ENCODE assay signal across 27 mouse cellular contexts in the genomic region with DNA sequence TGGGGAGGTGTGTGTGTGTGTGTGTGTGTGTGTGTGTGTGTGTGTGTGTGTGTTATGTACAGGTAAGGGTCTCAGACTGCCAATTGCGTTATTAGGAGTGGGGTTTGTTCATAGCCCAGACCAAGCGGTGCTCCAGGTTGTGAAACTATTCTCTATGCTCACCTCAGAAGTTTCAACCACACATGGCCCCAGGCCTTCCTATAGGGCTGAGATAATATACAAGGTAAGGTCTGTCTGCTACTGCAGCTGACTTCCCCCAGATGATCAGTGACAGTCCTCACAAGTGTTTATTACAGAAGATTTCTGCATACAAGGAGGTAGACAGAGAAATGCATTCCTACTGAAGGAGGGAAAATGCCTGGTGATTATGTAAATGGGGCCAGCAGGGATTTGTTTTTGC. TPM values are rescaled to one million over a fixed set of nuclear protein-coding genes. Genes with fewer than 3 reads are reported as not detected.
DNase-seq lines count a peak whose midpoint lies in the region; ATAC-seq and TF ChIP-seq lines count a peak whose summit lies in the region.
"Had no signal": no experiment of that assay in that cellular context is flagged by ENCODE, and none has a peak within 500 bp of the region (broad histone marks: within the 10 kb centered on the region; RNA-seq: fewer than 3 reads in every experiment).

No protein-coding gene starts in this region.

- 0 out of 2 replicates have a peak, but pooled peaks cover 2% of the 10 kb centered on the region for H3K27me3 ChIP-seq in midbrain, embryonic 13.5 days
- H3K27me3 ChIP-seq in midbrain, postnatal 0 days (ENCODE audit: insufficient read depth, low read length) = no peaks in the 10 kb centered on the region
- no peaks in the 10 kb centered on the region for H3K27me3 ChIP-seq in forebrain, embryonic 14.5 days (replicated peaks; ENCODE audit: control insufficient read depth, insufficient read depth, low read length)
- no peaks in the 10 kb centered on the region for H3K27me3 ChIP-seq in hindbrain, embryonic 15.5 days
- no peaks in the 10 kb centered on the region for H3K27me3 ChIP-seq in neural tube, embryonic 15.5 days (replicated peaks)
- H3K27me3 ChIP-seq: heart, embryonic 12.5 days; intestine, embryonic 15.5 days; kidney, embryonic 15.5 days; limb, embryonic 12.5 days; liver, embryonic 12.5 days had no signal

- H3K9ac ChIP-seq in midbrain, embryonic 13.5 days (replicated peaks) = no peak overlapping the region
- H3K9ac ChIP-seq in midbrain, postnatal 0 days (replicated peaks; ENCODE audit: low read length, poor library complexity, severe bottlenecking) = no peak overlapping the region
- H3K9ac ChIP-seq in forebrain, embryonic 14.5 days (ENCODE audit: low read length) = no peak overlapping the region
- H3K9ac ChIP-seq in hindbrain, embryonic 15.5 days = no peak overlapping the region
- H3K9ac ChIP-seq in neural tube, embryonic 15.5 days (replicated peaks) = no peak overlapping the region
- H3K9ac ChIP-seq: heart, embryonic 12.5 days; intestine, embryonic 15.5 days; kidney, embryonic 15.5 days; limb, embryonic 12.5 days; liver, embryonic 12.5 days had no signal

- H3K27ac ChIP-seq in midbrain, embryonic 13.5 days = peak overlapping the region; percentile 15; the same call in 1 of the 2 replicates
- no peak overlapping the region for H3K27ac ChIP-seq in midbrain, postnatal 0 days (ENCODE audit: low read depth, low read length)
- peak overlapping the region; percentile 64 for H3K27ac ChIP-seq in forebrain, embryonic 14.5 days (ENCODE audit: low read depth, low read length)
- 0 out of 2 replicates have a peak overlapping the region, but pooled peaks have one; percentile 32 for H3K27ac ChIP-seq in hindbrain, embryonic 15.5 days (replicated peaks)
- H3K27ac ChIP-seq in neural tube, embryonic 15.5 days (replicated peaks) = peak overlapping the region; percentile 28; the same call in 1 of the 2 replicates
- H3K27ac ChIP-seq: gastrocnemius, adult 2 months; kidney, embryonic 15.5 days; left cerebral cortex, adult 2 months; limb, embryonic 12.5 days; liver, embryonic 12.5 days had no signal

- 90% methylated on average over 2 of the region's 2 CpGs for WGBS in midbrain, embryonic 13.5 days
- WGBS in midbrain, postnatal 0 days = 94% methylated on average over 2 of the region's 2 CpGs
- WGBS in forebrain, embryonic 14.5 days = 82% methylated on average over 2 of the region's 2 CpGs
- 83% methylated on average over 2 of the region's 2 CpGs for WGBS in hindbrain, embryonic 15.5 days
- WGBS in neural tube, embryonic 15.5 days = 73% methylated on average over 2 of the region's 2 CpGs

- H3K4me3 ChIP-seq in midbrain, embryonic 13.5 days (replicated peaks) = no peak overlapping the region
- no peak overlapping the region for H3K4me3 ChIP-seq in midbrain, postnatal 0 days (ENCODE audit: low read depth, low read length)
- no peak overlapping the region for H3K4me3 ChIP-seq in forebrain, embryonic 14.5 days (ENCODE audit: low read depth, low read length)
- no peak overlapping the region for H3K4me3 ChIP-seq in hindbrain, embryonic 15.5 days
- no peak overlapping the region for H3K4me3 ChIP-seq in neural tube, embryonic 15.5 days (replicated peaks)
- H3K4me3 ChIP-seq: gastrocnemius, adult 2 months; heart, embryonic 12.5 days; intestine, embryonic 15.5 days; kidney, embryonic 15.5 days; left cerebral cortex, adult 2 months; limb, embryonic 12.5 days; liver, embryonic 12.5 days had no signal

- H3K36me3 ChIP-seq in midbrain, embryonic 13.5 days = no peaks in the 10 kb centered on the region
- no peaks in the 10 kb centered on the region for H3K36me3 ChIP-seq in midbrain, postnatal 0 days (ENCODE audit: insufficient read depth, low read length)
- no peaks in the 10 kb centered on the region for H3K36me3 ChIP-seq in forebrain, embryonic 14.5 days (ENCODE audit: control insufficient read depth, insufficient read depth, low read length)
- H3K36me3 ChIP-seq in hindbrain, embryonic 15.5 days = no peaks in the 10 kb centered on the region
- no peaks in the 10 kb centered on the region for H3K36me3 ChIP-seq in neural tube, embryonic 15.5 days
- H3K36me3 ChIP-seq: heart, embryonic 12.5 days; intestine, embryonic 15.5 days; kidney, embryonic 15.5 days; limb, embryonic 12.5 days; liver, embryonic 12.5 days had no signal

- no peaks in the 10 kb centered on the region for H3K9me3 ChIP-seq in midbrain, embryonic 13.5 days
- no peaks in the 10 kb centered on the region for H3K9me3 ChIP-seq in midbrain, postnatal 0 days (ENCODE audit: low read length)
- no peaks in the 10 kb centered on the region for H3K9me3 ChIP-seq in forebrain, embryonic 14.5 days (replicated peaks; ENCODE audit: control insufficient read depth, low read length)
- H3K9me3 ChIP-seq in hindbrain, embryonic 15.5 days = no peaks in the 10 kb centered on the region
- H3K9me3 ChIP-seq in neural tube, embryonic 15.5 days (replicated peaks) = no peaks in the 10 kb centered on the region
- H3K9me3 ChIP-seq: heart, embryonic 12.5 days; intestine, embryonic 15.5 days; kidney, embryonic 15.5 days; limb, embryonic 12.5 days; liver, embryonic 12.5 days had no signal

- ATAC-seq in midbrain, embryonic 13.5 days = peak; percentile 38; the same call in 1 of the 2 replicates
- ATAC-seq in midbrain, postnatal 0 days (ENCODE audit: low FRiP score) = no peak
- peak; percentile 57 for ATAC-seq in forebrain, embryonic 14.5 days
- 0 out of 2 replicates have a peak, but pooled peaks have one; percentile 17 for ATAC-seq in hindbrain, embryonic 15.5 days (ENCODE audit: low FRiP score, low read depth)
- no peak for ATAC-seq in neural tube, embryonic 15.5 days (ENCODE audit: low FRiP score)
- ATAC-seq: liver, embryonic 12.5 days had no signal

- no peak for DNase-seq in midbrain, postnatal 0 days (ENCODE audit: low spot score)
- no peak for DNase-seq in forebrain, embryonic 14.5 days (ENCODE audit: low spot score)
- no peak for DNase-seq in thymus, postnatal 25 days
- no peak for DNase-seq in left cerebral cortex, adult 8-10 months (ENCODE audit: low spot score in 2 of 2)
- no peak for DNase-seq in right cerebral cortex, postnatal 4 days
- DNase-seq: adrenal gland, postnatal 36 days; cerebellum, adult 18-20 months; cerebellum, postnatal 25 days; gastrocnemius, adult 2 months; kidney, postnatal 4 days; layer of hippocampus, adult 9-11 months; lung, adult 2 months; lung, postnatal 4 days; spleen, adult 18-20 months; thymus, postnatal 36 days had no signal

- H3K4me1 ChIP-seq in midbrain, embryonic 13.5 days (replicated peaks) = peaks cover 6% of the 10 kb centered on the region
- no peaks in the 10 kb centered on the region for H3K4me1 ChIP-seq in midbrain, postnatal 0 days (ENCODE audit: insufficient read depth, low read length)
- H3K4me1 ChIP-seq in forebrain, embryonic 14.5 days (ENCODE audit: control insufficient read depth, insufficient read depth, low read length) = peaks cover 9% of the 10 kb centered on the region; the same call in 1 of the 2 replicates
- H3K4me1 ChIP-seq in hindbrain, embryonic 15.5 days (replicated peaks) = peaks cover 8% of the 10 kb centered on the region; the same call in 1 of the 2 replicates
- H3K4me1 ChIP-seq in neural tube, embryonic 15.5 days = peaks cover 19% of the 10 kb centered on the region
- H3K4me1 ChIP-seq: heart, embryonic 12.5 days; intestine, embryonic 15.5 days; kidney, embryonic 15.5 days had no signal

- TF ChIP-seq CTCF in midbrain, postnatal 0 days (IDR thresholded peaks at IDR 0.05) = no peak

- no peak overlapping the region for H3K4me2 ChIP-seq in midbrain, embryonic 13.5 days (replicated peaks)
- no peak overlapping the region for H3K4me2 ChIP-seq in midbrain, postnatal 0 days (ENCODE audit: low read depth, low read length, poor library complexity, severe bottlenecking)
- no peak overlapping the region for H3K4me2 ChIP-seq in forebrain, embryonic 14.5 days (ENCODE audit: low read length)
- no peak overlapping the region for H3K4me2 ChIP-seq in hindbrain, embryonic 15.5 days
- no peak overlapping the region for H3K4me2 ChIP-seq in neural tube, embryonic 15.5 days
- H3K4me2 ChIP-seq: heart, embryonic 12.5 days; intestine, embryonic 15.5 days; kidney, embryonic 15.5 days; limb, embryonic 12.5 days; liver, embryonic 12.5 days had no signal

RNA-seq across cellular contexts. Expression of gene Cpb2, which starts 23.2 kb away (rescaled TPM):
- 0.19 TPM in 1 of 2 replicates, not detected in the other for polyA plus RNA-seq in midbrain, embryonic 13.5 days (2015; fragmentation: Nextera tagmentation; extraction: Ambion mirVana)
- not detected in 2 replicates for total RNA-seq in midbrain, postnatal 0 days (2014; rRNA removed)
- 0.20 TPM in 1 of 2 replicates, not detected in the other for polyA plus RNA-seq in midbrain, postnatal 0 days (2015; fragmentation: Nextera tagmentation; extraction: Ambion mirVana)
- 0.25 TPM in 1 of 2 replicates, not detected in the other for polyA plus RNA-seq in forebrain, embryonic 14.5 days (2014; fragmentation: Nextera tagmentation; extraction: Ambion mirVana)
- polyA plus RNA-seq in hindbrain, embryonic 15.5 days (2015; fragmentation: Nextera tagmentation; extraction: Ambion mirVana) = not detected in 2 replicates
- 0.23 TPM in 1 of 2 replicates, not detected in the other for polyA plus RNA-seq in neural tube, embryonic 15.5 days (2015; fragmentation: Nextera tagmentation; extraction: Ambion mirVana)
- total RNA-seq in left cerebral cortex, adult 8-10 months (2022) = not detected
- total RNA-seq: adrenal gland, postnatal 36 days; gastrocnemius, adult 2 months; granulocyte monocyte progenitor cell, adult 5-6 weeks; heart, postnatal 25 days; left cerebral cortex, adult 2 months had no signal
- polyA plus RNA-seq: C2C12; limb, embryonic 12.5 days had no signal

Comparison
In these comparisons a context has a peak if more than half of its experiments do, and no peak if none do; other contexts are left out.
1. ATAC-seq: peak in midbrain, embryonic 13.5 days (single experiment), forebrain, embryonic 14.5 days (single experiment) and hindbrain, embryonic 15.5 days (single experiment); none in midbrain, postnatal 0 days (single experiment) and neural tube, embryonic 15.5 days (single experiment).